Mouse (Mus musculus): ENCODE data around the gene C1ql2. TPM values are rescaled to one million over a fixed set of nuclear protein-coding genes. Genes with fewer than 3 reads are reported as not detected.

Gene C1ql2
- polyA plus RNA-seq, 1 experiment from 2014 or later: not detected

DNA sequence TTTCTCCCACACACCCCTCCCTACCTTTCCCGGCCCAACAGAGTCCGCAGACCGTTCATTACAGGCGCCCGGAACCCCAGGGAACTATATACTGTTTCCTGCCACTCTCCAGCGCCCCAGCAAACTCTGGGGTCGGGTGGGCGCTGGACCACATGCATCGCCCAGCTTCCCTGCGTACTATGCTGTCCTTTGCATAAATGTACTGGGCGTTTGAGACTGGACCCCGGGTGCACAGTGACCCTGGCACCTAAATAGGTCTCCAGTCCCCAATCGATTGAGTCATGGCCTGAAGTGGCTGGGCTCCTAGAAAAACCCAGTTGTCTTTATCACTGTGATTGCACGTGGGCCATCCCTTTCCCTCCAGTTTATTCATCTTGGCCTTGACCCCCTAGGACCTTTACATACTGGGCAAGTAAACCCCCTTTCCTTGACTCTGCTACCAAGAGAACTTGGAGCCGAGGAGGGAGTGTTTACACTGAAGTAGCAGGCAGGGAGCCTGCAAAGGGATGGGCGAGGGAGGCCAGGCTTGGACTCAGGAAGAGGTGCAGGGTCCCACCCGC is 1.5 kb downstream of the C1ql2 start:
- WGBS: 2% methylated on average over 17 of the region's 17 CpGs
- no peak overlapping the region for H3K27ac ChIP-seq
- no peaks in the 10 kb centered on the region for H3K9me3 ChIP-seq
- peak overlapping the region; percentile 23 for H3K4me3 ChIP-seq (replicated peaks)
- H3K9ac ChIP-seq: no peak overlapping the region
- H3K27me3 ChIP-seq (replicated peaks): peaks cover 70% of the 10 kb centered on the region
- peaks cover 14% of the 10 kb centered on the region for H3K4me1 ChIP-seq (replicated peaks)
- H3K4me2 ChIP-seq (replicated peaks): peak overlapping the region; percentile 61
- no peaks in the 10 kb centered on the region for H3K36me3 ChIP-seq
- no peak for ATAC-seq

DNA sequence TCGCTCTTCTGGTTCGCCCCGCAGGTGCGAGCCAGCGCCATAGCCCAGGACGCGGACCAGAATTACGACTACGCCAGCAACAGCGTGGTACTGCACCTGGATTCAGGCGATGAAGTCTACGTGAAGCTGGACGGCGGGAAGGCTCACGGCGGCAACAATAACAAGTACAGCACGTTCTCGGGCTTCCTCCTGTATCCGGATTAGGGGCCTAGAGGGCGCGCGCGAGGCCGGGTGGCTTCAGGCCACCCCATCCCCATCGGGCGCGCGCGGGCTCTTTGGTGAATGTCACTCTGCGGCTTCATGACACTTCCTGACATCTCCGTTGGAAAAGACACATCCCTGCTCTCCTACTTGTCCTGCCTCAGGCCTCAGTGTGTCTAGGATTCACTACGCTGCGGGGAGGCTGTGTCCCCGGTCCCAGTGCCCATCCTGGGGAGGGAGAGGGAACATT is 2.0 kb downstream of the C1ql2 start:
- H3K27ac ChIP-seq: no peak overlapping the region
- under 1% methylated on average over 34 of the region's 34 CpGs for WGBS
- H3K27me3 ChIP-seq (replicated peaks): peaks cover 69% of the 10 kb centered on the region
- ATAC-seq: 0 out of 2 replicates have a peak, but pooled peaks have one; percentile 47
- H3K9me3 ChIP-seq: no peaks in the 10 kb centered on the region
- no peaks in the 10 kb centered on the region for H3K36me3 ChIP-seq
- H3K4me1 ChIP-seq (replicated peaks): peaks cover 14% of the 10 kb centered on the region
- H3K4me2 ChIP-seq (replicated peaks): peak overlapping the region; percentile 61
- H3K9ac ChIP-seq: no peak overlapping the region
- peak overlapping the region; percentile 23 for H3K4me3 ChIP-seq (replicated peaks)

DNA sequence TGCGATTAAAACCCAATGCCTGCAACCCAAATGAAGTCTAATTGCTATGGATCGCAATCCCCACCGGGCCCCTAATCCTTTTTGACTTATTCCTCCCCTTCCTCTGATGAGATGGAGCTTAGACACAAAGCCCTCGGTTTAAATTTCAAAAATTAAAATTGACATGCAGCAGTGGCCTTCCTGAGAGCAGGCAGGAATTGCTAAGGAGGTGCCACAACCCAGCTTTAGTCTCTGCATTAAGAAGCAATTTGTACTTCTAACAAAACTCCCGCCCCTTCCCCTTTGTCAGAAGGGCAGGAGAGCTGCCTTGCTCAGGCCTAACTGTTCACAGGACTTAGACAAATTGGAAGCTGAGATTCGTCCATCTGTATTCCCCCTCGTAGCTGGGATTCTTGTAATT is 4.6 kb downstream of the C1ql2 start:
- no peaks in the 10 kb centered on the region for H3K36me3 ChIP-seq
- no peak for ATAC-seq
- peaks cover 45% of the 10 kb centered on the region for H3K27me3 ChIP-seq (replicated peaks)
- no peak overlapping the region for H3K9ac ChIP-seq
- H3K4me2 ChIP-seq (replicated peaks): no peak overlapping the region
- no peak overlapping the region for H3K27ac ChIP-seq
- H3K4me1 ChIP-seq (replicated peaks): peaks cover 14% of the 10 kb centered on the region
- H3K9me3 ChIP-seq: no peaks in the 10 kb centered on the region
- 28% methylated on average over 7 of the region's 7 CpGs for WGBS
- H3K4me3 ChIP-seq (replicated peaks): no peak overlapping the region

DNA sequence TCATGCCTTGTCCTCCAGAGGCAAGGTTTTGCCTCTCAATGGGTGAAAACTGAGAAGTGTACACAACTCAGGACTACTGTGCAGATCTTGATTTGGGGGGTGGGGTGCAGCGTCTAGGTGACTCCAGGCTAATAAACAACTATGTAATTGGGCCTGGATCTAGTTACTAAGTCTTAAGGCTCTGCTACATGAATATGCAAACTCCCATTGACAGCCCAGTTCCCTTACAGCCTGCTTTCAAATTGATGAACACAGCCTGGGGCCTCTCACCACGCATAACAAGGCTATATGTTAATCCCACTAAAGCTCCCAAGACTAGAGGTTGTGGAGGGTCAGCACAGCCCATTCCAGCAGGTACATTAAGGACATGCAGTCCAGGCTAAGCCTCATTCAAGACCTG is 14.0 kb downstream of the C1ql2 start:
- Histone ChIP-seq H3K4me2 (replicated peaks) (no peak overlapping the region), H3K9me3 (no peaks in the 10 kb centered on the region)
- WGBS: 33% methylated on average over 2 of the region's 2 CpGs

DNA sequence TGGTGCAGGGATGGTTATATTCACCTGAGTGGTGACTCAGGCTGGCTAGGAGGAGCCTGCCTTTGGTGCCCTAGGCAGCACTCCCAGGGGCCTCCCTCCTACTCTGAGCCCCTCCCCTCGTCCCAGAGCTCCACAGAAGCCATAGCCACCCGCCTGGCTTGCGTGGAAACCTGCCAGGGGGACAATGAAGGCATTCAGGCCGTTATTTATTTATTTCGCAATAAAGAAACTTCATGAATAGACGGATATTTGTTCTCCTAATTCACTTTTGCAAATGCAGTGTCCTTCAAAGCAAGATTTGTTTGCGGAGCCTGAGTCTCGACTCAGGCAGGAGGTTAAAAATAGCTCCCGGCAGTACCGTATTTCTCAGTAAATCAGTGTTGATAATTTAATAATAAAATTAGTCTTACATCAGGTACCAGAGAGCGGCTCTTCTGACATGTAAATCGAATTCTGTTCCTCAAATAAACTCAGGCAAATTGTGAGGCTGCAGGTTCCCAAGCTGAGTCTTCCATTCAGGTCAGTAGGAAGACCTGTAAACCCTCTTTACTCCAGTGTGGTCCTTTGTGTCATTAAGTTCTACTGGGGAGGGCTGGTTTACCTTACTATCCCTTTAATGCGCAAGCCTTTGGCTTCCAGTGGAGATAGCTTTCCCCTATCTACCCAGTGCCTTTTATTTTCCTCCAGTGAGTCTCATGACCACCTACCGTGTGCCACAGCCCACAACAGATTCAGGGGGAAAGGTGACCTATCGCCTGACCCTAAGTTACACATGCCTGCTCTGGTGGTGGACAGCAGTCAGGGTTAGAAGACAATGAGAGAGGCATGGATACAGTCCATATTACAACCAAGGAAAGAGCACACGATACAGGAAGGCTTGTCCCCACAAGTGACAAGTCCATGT is 17.2 kb downstream of the C1ql2 start:
- H3K9me3 ChIP-seq: no peaks in the 10 kb centered on the region
- H3K4me2 ChIP-seq (replicated peaks): peak overlapping the region; percentile 35
- peak; percentile 94 for ATAC-seq
- no peak overlapping the region for H3K4me3 ChIP-seq (replicated peaks)
- H3K9ac ChIP-seq: no peak overlapping the region
- no peaks in the 10 kb centered on the region; the same call in 1 of the 2 replicates for H3K27me3 ChIP-seq (replicated peaks)
- no peak overlapping the region for H3K27ac ChIP-seq
- no peaks in the 10 kb centered on the region for H3K36me3 ChIP-seq
- H3K4me1 ChIP-seq (replicated peaks): peaks cover 5% of the 10 kb centered on the region; the same call in 1 of the 2 replicates
- WGBS: 11% methylated on average over 16 of the region's 16 CpGs

More for the DNA sequence above, 14.0 kb downstream of the C1ql2 start:
- Histone ChIP-seq H3K9ac (no peak overlapping the region), H3K36me3 (no peaks in the 10 kb centered on the region), H3K4me1 (replicated peaks) (peaks cover 5% of the 10 kb centered on the region; the same call in 1 of the 2 replicates), H3K27me3 (replicated peaks) (no peaks in the 10 kb centered on the region; the same call in 1 of the 2 replicates), H3K4me3 (replicated peaks) (no peak overlapping the region), H3K27ac (no peak overlapping the region)
- no peak for ATAC-seq

DNA sequence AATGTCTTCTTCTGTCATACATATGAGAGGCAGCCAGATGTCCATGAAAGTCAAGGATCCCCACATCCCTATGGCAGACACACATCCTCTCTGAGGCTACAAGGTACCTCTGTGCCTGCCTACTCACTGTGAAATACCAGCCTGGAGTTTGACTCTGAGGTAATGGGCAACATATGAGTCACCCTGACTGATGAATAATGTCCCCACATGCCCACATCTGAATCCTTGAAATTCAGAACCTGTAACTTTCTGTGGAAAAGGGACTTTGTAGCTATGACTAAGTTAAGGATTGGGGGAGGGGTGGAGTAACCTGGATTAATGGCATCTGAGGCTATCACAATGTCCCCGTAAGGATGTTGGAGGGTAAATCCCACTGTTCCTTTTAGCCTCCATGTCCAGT is 23.3 kb downstream of the C1ql2 start:
- Histone ChIP-seq H3K27ac (no peak overlapping the region), H3K36me3 (no peaks in the 10 kb centered on the region), H3K9me3 (no peaks in the 10 kb centered on the region), H3K27me3 (replicated peaks) (no peaks in the 10 kb centered on the region; the same call in 1 of the 2 replicates), H3K4me1 (replicated peaks) (no peaks in the 10 kb centered on the region), H3K4me2 (replicated peaks) (no peak overlapping the region), H3K4me3 (replicated peaks) (no peak overlapping the region), H3K9ac (no peak overlapping the region)
- ATAC-seq: no peak
- WGBS: 65% methylated on average over 1 of the region's 1 CpGs

DNA sequence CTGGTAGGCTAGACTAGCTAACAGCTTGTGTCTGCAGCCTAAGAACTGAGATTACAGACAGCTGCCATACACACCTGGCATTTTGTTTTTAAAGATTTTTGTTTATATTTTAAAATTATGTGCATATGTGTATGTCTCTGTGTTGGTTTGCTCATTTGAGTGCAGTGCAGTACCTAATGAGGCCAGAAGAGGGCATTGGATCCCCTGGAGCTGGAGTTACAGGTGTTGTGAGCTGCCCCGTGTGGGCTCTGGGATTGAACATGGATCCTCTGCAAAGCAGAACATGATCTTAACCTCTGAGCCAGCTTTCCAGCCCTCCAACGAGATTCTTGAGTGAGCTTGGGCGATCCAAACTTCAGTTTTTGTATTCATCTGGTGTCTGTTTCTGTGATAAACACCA is 27.8 kb downstream of the C1ql2 start:
- H3K27ac ChIP-seq: no peak overlapping the region
- H3K9me3 ChIP-seq: no peaks in the 10 kb centered on the region
- 72% methylated on average over 3 of the region's 3 CpGs for WGBS
- H3K36me3 ChIP-seq: no peaks in the 10 kb centered on the region
- H3K4me2 ChIP-seq (replicated peaks): no peak overlapping the region
- no peak for ATAC-seq
- no peak overlapping the region for H3K9ac ChIP-seq
- no peak overlapping the region for H3K4me3 ChIP-seq (replicated peaks)
- H3K4me1 ChIP-seq (replicated peaks): no peaks in the 10 kb centered on the region
- no peaks in the 10 kb centered on the region for H3K27me3 ChIP-seq (replicated peaks)

DNA sequence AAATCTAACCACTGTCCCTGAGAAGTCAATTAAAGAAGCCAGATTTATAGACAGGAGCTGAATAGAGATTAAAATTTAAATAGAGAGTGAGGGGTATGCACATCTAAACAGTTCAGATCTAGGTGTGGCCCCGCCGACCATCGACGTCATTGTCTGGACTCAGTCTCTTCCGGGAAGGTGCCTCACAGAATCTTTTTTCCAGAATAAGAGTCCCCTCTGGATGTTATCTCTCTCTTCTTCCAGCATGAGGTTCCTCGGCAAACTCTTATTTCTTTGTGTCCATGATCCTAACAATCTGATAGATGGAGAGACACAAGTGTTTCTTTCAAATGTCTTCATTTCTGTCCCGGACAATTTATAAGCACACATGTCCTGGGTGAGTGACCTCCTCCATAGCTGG is 33.7 kb downstream of the C1ql2 start:
- Histone ChIP-seq H3K9me3 (no peaks in the 10 kb centered on the region), H3K9ac (no peak overlapping the region), H3K4me3 (replicated peaks) (no peak overlapping the region), H3K27me3 (replicated peaks) (no peaks in the 10 kb centered on the region), H3K27ac (no peak overlapping the region), H3K4me1 (replicated peaks) (no peaks in the 10 kb centered on the region), H3K4me2 (replicated peaks) (no peak overlapping the region), H3K36me3 (no peaks in the 10 kb centered on the region)
- no peak for ATAC-seq
- WGBS: 62% methylated on average over 7 of the region's 7 CpGs

DNA sequence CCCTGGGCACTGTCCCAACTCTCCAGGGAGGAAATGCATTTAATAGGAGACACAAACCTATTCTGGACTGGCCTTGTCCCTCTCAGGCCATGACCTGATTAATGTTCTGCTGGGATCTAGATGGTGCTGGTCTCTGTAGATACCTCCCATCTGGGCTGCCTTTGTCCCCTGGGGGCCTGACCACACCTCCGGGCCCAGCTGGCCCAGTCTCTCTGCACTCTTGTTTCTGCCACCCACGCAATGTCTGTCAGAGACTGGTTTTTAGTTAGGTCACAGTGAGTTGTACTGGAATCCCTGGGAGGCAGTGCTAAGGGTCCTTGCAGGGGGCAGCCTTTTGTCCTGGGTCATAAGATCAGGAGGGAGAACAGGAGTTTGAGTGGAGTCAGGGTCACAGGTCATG is 34.5 kb downstream of the C1ql2 start:
- Histone ChIP-seq H3K27me3 (replicated peaks) (no peaks in the 10 kb centered on the region), H3K9ac (no peak overlapping the region), H3K27ac (no peak overlapping the region), H3K4me2 (replicated peaks) (no peak overlapping the region), H3K36me3 (no peaks in the 10 kb centered on the region), H3K4me1 (replicated peaks) (no peaks in the 10 kb centered on the region), H3K9me3 (no peaks in the 10 kb centered on the region), H3K4me3 (replicated peaks) (no peak overlapping the region)
- 58% methylated on average over 2 of the region's 2 CpGs for WGBS
- ATAC-seq: no peak

DNA sequence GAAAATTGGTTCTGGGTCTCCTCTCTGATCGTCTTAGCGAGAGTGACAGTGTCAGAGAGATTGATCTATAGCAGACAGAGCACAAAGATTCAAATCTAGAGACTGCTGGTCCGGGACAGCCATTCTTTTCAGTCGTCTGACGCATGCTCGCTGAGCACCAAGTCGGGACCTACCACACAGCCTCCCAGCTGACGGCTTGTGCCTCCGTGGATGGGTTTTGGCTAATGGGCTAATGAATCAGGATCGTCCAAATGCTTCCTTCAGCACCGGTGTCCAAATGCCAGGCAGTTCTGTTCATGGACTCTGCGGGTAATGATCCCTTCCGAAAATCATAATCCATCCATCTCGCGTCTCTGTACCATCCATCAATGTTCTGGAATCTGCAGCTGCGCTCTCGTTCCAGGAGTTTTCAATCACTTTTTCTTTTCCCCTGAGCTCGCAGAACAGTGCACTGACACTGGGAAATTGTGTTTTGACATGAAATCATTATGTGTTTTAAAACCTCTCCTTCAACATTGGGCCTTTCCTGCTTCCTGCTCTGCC is 44.7 kb downstream of the C1ql2 start:
- ATAC-seq: no peak
- no peaks in the 10 kb centered on the region for H3K36me3 ChIP-seq
- H3K4me3 ChIP-seq (replicated peaks): no peak overlapping the region
- H3K9me3 ChIP-seq: no peaks in the 10 kb centered on the region
- no peak overlapping the region for H3K9ac ChIP-seq
- 80% methylated on average over 18 of the region's 18 CpGs for WGBS
- H3K4me2 ChIP-seq (replicated peaks): no peak overlapping the region
- H3K27ac ChIP-seq: no peak overlapping the region
- H3K4me1 ChIP-seq (replicated peaks): no peaks in the 10 kb centered on the region
- no peaks in the 10 kb centered on the region for H3K27me3 ChIP-seq (replicated peaks)

DNA sequence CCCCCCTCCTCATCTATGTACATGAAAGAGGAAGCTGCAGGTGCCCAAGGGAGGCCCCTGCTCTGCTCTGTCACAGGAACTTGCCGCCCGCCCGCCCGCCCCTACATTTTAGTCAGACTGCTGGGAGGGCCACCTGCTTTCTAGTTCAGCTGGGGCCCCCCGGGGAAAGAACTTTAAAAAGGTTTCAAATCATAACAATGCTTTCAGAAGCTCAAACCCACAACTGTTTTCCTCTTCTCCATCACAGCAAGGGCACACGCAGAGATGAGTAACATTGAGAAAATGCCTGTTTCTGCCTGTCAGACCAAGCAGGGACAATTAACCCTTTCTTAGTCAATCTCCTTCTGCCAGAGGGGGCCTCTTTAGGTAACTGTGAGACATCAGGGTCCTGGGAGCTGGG is 49.4 kb downstream of the C1ql2 start:
- WGBS: 51% methylated on average over 6 of the region's 6 CpGs
- Histone ChIP-seq H3K4me1 (replicated peaks) (no peaks in the 10 kb centered on the region), H3K9ac (no peak overlapping the region), H3K27me3 (replicated peaks) (no peaks in the 10 kb centered on the region), H3K36me3 (no peaks in the 10 kb centered on the region), H3K9me3 (no peaks in the 10 kb centered on the region), H3K27ac (no peak overlapping the region), H3K4me2 (replicated peaks) (no peak overlapping the region), H3K4me3 (replicated peaks) (no peak overlapping the region)
- ATAC-seq: no peak

DNA sequence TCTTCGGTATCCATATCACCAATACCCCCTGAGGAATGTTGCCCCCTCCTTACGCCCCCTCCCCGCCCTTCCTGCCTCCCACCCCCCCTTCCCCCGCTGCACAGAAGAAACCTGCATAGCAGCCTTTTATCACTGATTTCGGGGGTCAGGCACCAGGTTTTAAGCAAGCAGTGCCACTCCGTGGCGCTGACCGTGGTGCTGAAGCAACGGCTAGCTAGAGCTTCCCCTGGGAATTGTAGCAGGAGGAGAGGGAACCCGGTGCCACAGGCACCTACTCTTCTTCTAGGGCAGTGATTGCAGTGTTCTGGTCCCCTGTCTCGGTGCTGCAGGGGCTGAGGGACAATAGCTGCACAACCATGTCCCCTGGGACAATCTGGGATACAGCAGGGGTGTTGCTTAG is 50.0 kb downstream of the C1ql2 start:
- no peak for ATAC-seq
- Histone ChIP-seq H3K4me2 (replicated peaks) (no peak overlapping the region), H3K9me3 (no peaks in the 10 kb centered on the region), H3K27ac (no peak overlapping the region), H3K27me3 (replicated peaks) (no peaks in the 10 kb centered on the region), H3K9ac (no peak overlapping the region), H3K4me1 (replicated peaks) (no peaks in the 10 kb centered on the region), H3K36me3 (no peaks in the 10 kb centered on the region), H3K4me3 (replicated peaks) (no peak overlapping the region)
- WGBS: 1% methylated on average over 11 of the region's 11 CpGs
